Mouse (Mus musculus): ENCODE results near the gene Setd2. TPM values are rescaled to one million over a fixed set of nuclear protein-coding genes. Genes with fewer than 3 reads are reported as not detected.

Gene Setd2
- total RNA-seq, 2 experiments from 2014 or later, result 69.3 to 71.6 TPM

Small RNA genes within 50 kb of the gene (microRNA-seq; reads per million reads assigned to microRNA genes)
- 0 to 0.26 reads per million in 2 experiments for gene Mir8107

Other genes starting within 250 kb of the Setd2 start
- 10 to 100 TPM; 12.1 to 14.3 TPM for gene Elp6, start 227.4 kb upstream of the Setd2 start, total RNA-seq (2021)
- 100 to 1,000 TPM in 1 of 2 experiments, 10 to 100 TPM in 1; 92.2 to 114 TPM for gene Scap, start 199.3 kb upstream of the Setd2 start, total RNA-seq (2021)
- gene Ptpn23, start 124.4 kb upstream of the Setd2 start, total RNA-seq (2021), result 10 to 100 TPM; 54.2 to 59.7 TPM
- gene Ngp, start 112.8 kb upstream of the Setd2 start, total RNA-seq (2021), result under 1 TPM in 1 of 2 experiments, not detected in 1; 0.63 TPM
- gene Klhl18, start 55.9 kb upstream of the Setd2 start, total RNA-seq (2021), result 10 to 100 TPM; 31.4 to 33.8 TPM
- 1 to 10 TPM; 4.6 to 6.4 TPM for gene Kif9, start 55.6 kb upstream of the Setd2 start, total RNA-seq (2021)
- 1 to 10 TPM in 1 of 2 experiments, under 1 TPM in 1; 0.70 to 1.3 TPM for gene Nradd, start 91.9 kb downstream of the Setd2 start, total RNA-seq (2021)
- 1 to 10 TPM; 5.9 to 8.9 TPM for gene Nbeal2, start 121.6 kb downstream of the Setd2 start, total RNA-seq (2021)
- gene Ccdc12, start 123.9 kb downstream of the Setd2 start, total RNA-seq (2021), result 10 to 100 TPM; 44.8 to 58.6 TPM
- gene Myl3, start 209.3 kb downstream of the Setd2 start, total RNA-seq (2021), result under 1 TPM in 1 of 2 experiments, not detected in 1; 0.53 TPM
- gene Pth1r, start 214.5 kb downstream of the Setd2 start, total RNA-seq (2021), result 1 to 10 TPM; 6.4 to 8.3 TPM

All from left cerebral cortex, postnatal 14 days (tissue).